Mouse (Mus musculus): ENCODE data around the gene Nfatc4.

The Nfatc4 gene

GRCm38 (mm10) chr14:55822435-55822990 lies 431 bp upstream of the Nfatc4 start:
- DNase-seq: peak; percentile 90

DNA sequence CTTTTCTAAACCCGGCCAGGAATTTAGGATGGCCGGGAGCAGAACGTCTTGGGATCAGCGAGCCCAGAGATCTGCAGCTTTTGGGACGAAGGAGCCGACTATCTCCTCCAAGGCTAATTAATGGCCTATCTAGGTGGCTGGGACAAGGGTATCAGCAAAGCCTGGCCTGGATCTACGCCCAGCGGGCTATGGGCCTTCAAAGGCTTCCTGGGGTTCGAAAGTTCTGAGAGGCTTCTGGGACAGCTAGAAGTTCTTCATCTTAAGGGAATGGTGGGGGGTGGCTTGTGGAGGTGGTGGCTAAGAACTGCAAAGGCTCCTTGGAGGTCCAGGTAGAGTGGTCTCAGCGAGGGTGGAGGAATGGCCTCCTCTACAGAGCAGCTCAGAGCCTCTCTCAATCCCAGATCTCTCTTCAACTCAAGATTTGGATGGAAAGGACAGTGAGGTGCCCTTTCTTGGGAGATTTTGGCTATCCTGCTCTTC lies 1.1 kb downstream of the Nfatc4 start:
- peak; percentile 72 for DNase-seq

DNA sequence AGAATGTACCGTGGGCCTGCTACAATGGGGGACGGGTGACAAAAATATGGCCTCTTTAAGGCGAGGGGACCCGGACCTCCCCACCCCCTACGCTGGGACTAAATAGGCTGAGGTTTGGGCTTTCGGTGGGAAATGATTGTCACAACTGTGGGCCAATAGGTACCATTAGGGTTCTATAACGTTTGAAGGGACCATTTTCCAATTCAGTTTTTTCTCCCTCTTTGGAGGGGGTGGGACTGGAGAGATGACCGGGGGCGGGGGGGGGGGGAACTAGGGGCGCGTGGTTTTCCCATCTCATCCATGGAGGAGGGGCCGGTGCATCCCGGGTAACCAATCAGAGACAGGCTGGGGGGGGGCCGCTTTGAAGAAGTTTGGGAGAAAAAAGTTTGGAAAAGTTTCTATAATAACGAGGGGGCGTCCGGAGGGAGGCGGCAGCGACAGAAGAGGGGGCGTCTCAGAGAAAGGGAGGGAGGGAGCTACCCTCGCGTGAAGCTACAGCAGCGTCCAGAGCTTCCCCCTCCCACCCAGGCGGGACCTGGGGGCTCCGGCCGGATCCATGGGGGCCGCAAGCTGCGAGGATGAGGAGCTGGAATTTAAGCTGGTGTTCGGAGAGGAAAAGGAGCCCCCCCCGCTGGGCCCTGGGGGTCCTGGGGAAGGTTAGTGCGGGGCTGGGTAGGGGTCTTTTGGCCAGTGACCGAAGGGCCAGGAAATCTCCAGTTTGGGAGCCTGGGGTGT lies 1.7 kb downstream of the Nfatc4 start:
- DNase-seq: peak; percentile 75

GRCm38 (mm10) chr14:55825216-55826051 lies 2.5 kb downstream of the Nfatc4 start:
- DNase-seq: peak; percentile 47

DNA sequence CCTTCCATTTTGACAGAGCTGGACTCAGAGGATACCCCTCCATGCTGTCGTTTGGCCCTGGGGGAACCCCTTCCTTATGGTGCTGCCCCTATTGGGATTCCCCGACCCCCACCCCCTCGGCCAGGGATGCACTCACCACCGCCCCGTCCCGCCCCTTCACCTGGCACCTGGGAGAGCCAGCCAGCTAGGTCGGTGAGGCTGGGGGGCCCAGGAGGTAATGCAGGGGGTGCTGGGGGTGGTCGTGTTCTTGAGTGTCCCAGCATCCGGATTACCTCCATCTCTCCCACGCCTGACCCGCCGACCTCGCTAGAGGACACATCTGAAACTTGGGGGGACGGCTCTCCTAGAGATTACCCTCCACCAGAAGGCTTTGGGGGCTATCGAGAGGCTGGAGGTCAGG lies 3.2 kb downstream of the Nfatc4 start:
- no peak for DNase-seq

GRCm38 (mm10) chr14:55826551-55827340 lies 3.8 kb downstream of the Nfatc4 start:
- no peak for DNase-seq

DNA sequence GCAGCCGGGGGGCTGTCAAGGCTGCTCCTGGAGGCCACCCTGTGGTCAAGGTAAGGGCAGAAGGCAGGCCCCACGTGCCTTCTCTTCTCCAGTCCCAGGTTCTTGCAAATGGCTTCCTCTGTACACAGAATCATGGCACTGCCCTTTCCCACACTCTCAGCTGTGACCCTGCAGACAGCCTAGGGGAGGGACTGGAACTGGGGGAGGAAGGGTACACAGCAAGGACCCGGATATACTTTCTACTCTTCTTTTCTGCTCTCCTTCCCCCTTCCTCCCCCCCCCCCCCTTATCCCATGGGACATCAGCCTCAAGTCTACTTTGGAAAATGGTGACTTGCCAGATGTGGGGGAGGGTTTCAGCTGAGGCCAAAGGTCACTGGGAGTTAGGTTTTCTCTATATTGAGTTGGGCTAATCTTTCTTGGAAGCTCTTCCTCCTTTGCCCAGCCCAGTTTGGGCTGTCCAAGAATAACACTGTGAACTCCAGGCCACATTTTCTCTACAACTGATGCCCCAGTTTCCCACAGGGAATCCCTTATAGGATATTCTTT lies 5.8 kb downstream of the Nfatc4 start:
- peak; percentile 68 for DNase-seq

GRCm38 (mm10) chr14:55829854-55830253 lies 6.9 kb downstream of the Nfatc4 start:
- no peak for DNase-seq

GRCm38 (mm10) chr14:55830331-55830730 lies 7.4 kb downstream of the Nfatc4 start:
- no peak for DNase-seq

DNA sequence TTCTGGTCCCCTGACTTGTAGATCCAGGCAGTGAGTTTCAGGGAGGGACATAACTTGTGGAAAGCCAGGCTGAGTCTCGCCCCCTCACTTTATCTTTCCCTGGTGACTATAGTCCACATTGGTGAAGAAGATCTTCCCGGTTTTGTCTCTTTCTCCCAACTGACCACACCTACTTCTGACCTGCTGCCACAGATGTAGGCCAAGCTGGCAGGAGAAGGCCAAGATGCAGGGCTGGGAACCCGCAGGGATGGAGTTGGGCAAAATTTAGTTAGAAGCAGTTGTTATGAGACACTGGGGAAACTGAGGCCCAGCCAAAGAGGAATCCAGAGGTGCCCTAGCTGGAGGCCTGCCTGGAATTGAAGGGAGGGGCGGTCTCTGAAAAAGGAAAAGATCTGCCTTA lies 10.2 kb downstream of the Nfatc4 start:
- no peak for DNase-seq

GRCm38 (mm10) chr14:55834808-55835533 lies 12.0 kb downstream of the Nfatc4 start:
- no peak for DNase-seq

DNA sequence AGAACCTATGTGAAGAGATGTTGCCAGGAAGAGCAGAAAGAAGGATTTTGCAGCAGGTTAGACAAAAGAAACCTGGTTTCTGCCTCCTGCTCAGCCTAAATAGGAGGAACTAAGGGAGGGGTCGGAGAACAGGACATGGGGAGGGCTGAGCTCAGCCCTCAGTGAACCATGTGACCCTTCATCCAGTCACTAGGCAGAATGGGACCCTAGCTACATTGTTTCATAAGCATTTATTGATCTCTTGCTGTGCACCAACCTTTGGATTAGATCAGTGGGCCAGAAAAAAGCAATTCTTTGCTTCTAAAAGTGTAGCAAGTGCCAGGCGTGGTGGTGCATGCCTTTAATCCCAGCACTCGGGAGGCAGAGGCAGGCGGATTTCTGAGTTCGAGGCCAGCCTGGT lies 15.4 kb downstream of the Nfatc4 start:
- no peak for DNase-seq

- DNase-seq: no peak
Observed at GRCm38 (mm10) chr14:55838740-55839139, 15.8 kb downstream of the Nfatc4 start.

DNA sequence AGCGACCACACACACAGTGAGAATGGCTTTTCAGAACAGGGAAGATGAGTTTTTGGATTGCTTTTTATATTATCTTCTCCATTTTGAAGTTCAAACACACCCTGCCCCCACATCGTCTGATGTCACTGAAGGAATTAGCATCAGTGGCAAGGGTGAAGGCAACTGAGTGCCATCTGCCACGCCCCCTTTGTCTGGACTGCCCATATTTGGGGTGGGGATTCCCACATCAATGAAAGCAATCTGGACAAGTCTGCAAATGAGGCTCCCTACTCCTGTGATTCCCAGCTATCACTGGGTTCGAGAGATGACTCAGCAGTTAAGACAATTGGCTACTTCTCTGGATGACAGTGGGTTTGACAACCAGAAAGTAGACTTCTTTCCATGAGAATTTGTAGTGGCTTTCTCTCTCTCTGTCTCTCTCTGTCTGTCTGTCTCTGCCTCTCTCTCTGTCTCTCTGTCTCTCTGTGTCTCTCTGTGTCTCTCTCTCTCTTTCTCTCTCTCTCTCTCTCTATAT lies 18.0 kb downstream of the Nfatc4 start:
- DNase-seq: no peak

- DNase-seq: no peak
Observed at GRCm38 (mm10) chr14:55842794-55843193, 19.9 kb downstream of the Nfatc4 start.

DNA sequence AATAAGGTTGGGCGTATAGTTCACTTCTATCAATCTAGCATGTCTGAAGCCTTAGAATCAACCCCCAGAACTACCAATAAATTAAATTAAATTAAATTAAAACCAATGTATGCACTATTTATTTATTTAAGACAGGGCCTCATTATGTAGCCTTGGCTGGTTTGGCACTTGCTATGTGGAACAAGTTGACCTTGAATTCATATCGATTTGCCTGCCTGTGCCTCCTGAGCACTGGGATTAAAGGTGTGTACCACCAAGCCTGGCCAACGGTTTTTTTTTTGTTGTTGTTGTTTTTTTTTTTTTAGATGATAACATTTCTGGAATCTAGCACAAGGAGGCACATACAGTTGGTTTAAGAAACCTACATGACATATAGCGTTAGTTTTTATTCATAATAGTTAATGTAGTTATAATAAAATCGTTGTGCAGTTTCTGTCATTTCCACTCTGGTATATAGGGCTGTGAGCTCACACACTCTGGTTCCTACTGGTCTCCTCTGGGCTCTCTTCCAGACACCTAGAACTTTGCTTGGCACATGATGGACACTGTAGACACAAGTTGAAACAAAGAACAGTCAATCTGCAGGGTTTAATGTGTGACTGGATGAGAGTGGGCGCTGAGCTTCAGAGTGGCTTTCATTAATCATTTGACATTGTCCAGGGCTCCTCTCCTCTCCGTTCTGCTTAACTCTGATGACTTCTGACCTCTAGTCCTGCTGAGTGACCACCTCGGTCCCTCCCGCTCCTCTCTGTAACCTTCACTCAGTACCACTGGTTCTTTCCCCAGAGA lies 22.8 kb downstream of the Nfatc4 start:
- peak; percentile 70 for DNase-seq

- no peak for DNase-seq
Observed at GRCm38 (mm10) chr14:55850885-55851284, 27.9 kb downstream of the Nfatc4 start.

- peak; percentile 66 for DNase-seq
Observed at GRCm38 (mm10) chr14:55852646-55853551, 30.0 kb downstream of the Nfatc4 start.

GRCm38 (mm10) chr14:55853621-55854285 lies 30.8 kb downstream of the Nfatc4 start, which contains the start of gene Nynrin:
Gene Nynrin, plus strand, starts transcription at chr14:55854010.
- peak; percentile 91 for DNase-seq

All from kidney, postnatal 14 days (tissue).